Mouse (Mus musculus) spleen, postnatal 36 days (tissue): Measurements from ENCODE around the gene Dctn2.
A peak's percentile ranks its signal among the peaks of the same experiment; 100 is the strongest.
"Not testable (repeated sequence)": the region's sequence is repeated elsewhere in the genome, so short reads cannot be mapped to it uniquely, and the experiment has no call there.

Experiments
- DNase-seq, 2 experiments: peaks; one replicate each; pipeline ENCODE4 v3.0.0; 2022; ENCODE audit warnings: low spot score in 2 of 2, mixed read lengths in 1 of 2

Gene Dctn2

GRCm38 (mm10) chr10:127288800-127289572 lies 22.8 kb downstream of the Dctn2 start, which contains the start of gene Mbd6:
Gene Mbd6, minus strand, starts transcription at chr10:127289018.
- DNase-seq = peak; percentile 90 to 91

- DNase-seq = peak; percentile 54 to 59
Measured at GRCm38 (mm10) chr10:127289573-127290191, 23.5 kb downstream of the Dctn2 start.

- DNase-seq = peak; percentile 100
Measured at GRCm38 (mm10) chr10:127290307-127290929, 24.2 kb downstream of the Dctn2 start.

- peak; percentile 48 to 66 for DNase-seq
Measured at GRCm38 (mm10) chr10:127290930-127291880, 25.0 kb downstream of the Dctn2 start.

GRCm38 (mm10) chr10:127291881-127292638 lies 25.9 kb downstream of the Dctn2 start:
- DNase-seq = peak in 1 of 2 experiments; percentile 61

- DNase-seq = no peak
Measured at GRCm38 (mm10) chr10:127292987-127293538, 26.9 kb downstream of the Dctn2 start.

GRCm38 (mm10) chr10:127293590-127294113 lies 27.5 kb downstream of the Dctn2 start:
- no peak for DNase-seq

GRCm38 (mm10) chr10:127294895-127295510 lies 28.8 kb downstream of the Dctn2 start:
- DNase-seq = no peak

- no peak for DNase-seq
Measured at GRCm38 (mm10) chr10:127295986-127296794, 30.0 kb downstream of the Dctn2 start.

GRCm38 (mm10) chr10:127297015-127297871 lies 31.1 kb downstream of the Dctn2 start:
- no peak for DNase-seq

GRCm38 (mm10) chr10:127300361-127300760 lies 34.2 kb downstream of the Dctn2 start:
- no peak for DNase-seq

- no peak for DNase-seq
Measured at GRCm38 (mm10) chr10:127303136-127303535, 37.0 kb downstream of the Dctn2 start.

GRCm38 (mm10) chr10:127309167-127309566 lies 43.0 kb downstream of the Dctn2 start:
- not testable (repeated sequence) for DNase-seq

- no peak for DNase-seq
Measured at GRCm38 (mm10) chr10:127310523-127311475, 44.6 kb downstream of the Dctn2 start.

- peak; percentile 96 to 97 for DNase-seq
Measured at GRCm38 (mm10) chr10:127311476-127312355, 45.5 kb downstream of the Dctn2 start, which contains the start of gene Mars. Gene Mars, minus strand, starts transcription at chr10:127311786.

- peak; percentile 77 to 82 for DNase-seq
Measured at GRCm38 (mm10) chr10:127312356-127312676, 46.1 kb downstream of the Dctn2 start.
